Mouse (Mus musculus) myocyte (in vitro differentiated cells): ENCODE data around the gene Ina. TPM values are rescaled to one million over a fixed set of nuclear protein-coding genes. Genes with fewer than 3 reads are reported as not detected.

Experiments
- H3K27me3 ChIP-seq: one replicate; pipeline ENCODE4 v1.6.1; 2011; ENCODE audit not compliant: control insufficient read depth, insufficient read depth, insufficient read length
- H3K36me3 ChIP-seq: one replicate; pipeline ENCODE4 v1.6.1; 2011; ENCODE audit not compliant: control insufficient read depth, insufficient read depth
- H3K4me2 ChIP-seq: one replicate; pipeline ENCODE4 v1.6.1; 2011; ENCODE audit warnings: low read depth, control low read depth
- H3K4me3 ChIP-seq: one replicate; pipeline ENCODE4 v1.5.1; 2011; ENCODE audit warnings: mild to moderate bottlenecking, control low read depth, moderate library complexity
- H3K79me2 ChIP-seq: one replicate; pipeline ENCODE4 v1.6.1; 2011; ENCODE audit not compliant: control insufficient read depth, insufficient read depth
- H3ac ChIP-seq: one replicate; pipeline ENCODE4 v1.6.1; 2011; ENCODE audit not compliant: control insufficient read depth, insufficient read length
- CEBPB ChIP-seq: IDR thresholded peaks from 2 replicates; pipeline ENCODE4 v1.6.1; 2011; ENCODE audit warnings: mild to moderate bottlenecking, moderate library complexity; ENCODE audit not compliant: poor library complexity, insufficient read depth, severe bottlenecking
- E2F4 ChIP-seq: IDR thresholded peaks from one replicate; pipeline ENCODE4 v1.6.1; 2011; ENCODE audit warnings: mild to moderate bottlenecking, control low read depth, moderate library complexity; ENCODE audit not compliant: insufficient read depth
- MAX ChIP-seq: IDR thresholded peaks from one replicate; pipeline ENCODE4 v1.6.1; 2011; ENCODE audit warnings: low read depth, mild to moderate bottlenecking, control low read depth
- MYOD1 ChIP-seq, 3 experiments: IDR thresholded peaks; one replicate each; pipeline ENCODE4 v1.6.1; 2011; ENCODE audit warnings: control low read depth in 2 of 3, low read depth in 2 of 3, mild to moderate bottlenecking in 2 of 3, moderate library complexity in 1 of 3; ENCODE audit not compliant: insufficient read length in 2 of 3, control insufficient read depth in 1 of 3
- MYOG ChIP-seq, 3 experiments: IDR thresholded peaks; one replicate each; pipeline ENCODE4 v1.6.1; 2011; ENCODE audit warnings: control low read depth in 2 of 3, low read depth in 2 of 3, mild to moderate bottlenecking in 2 of 3; ENCODE audit not compliant: insufficient read length in 2 of 3, control insufficient read depth in 1 of 3, insufficient read depth in 1 of 3
- POLR2A ChIP-seq: IDR thresholded peaks from one replicate; pipeline ENCODE4 v1.6.1; 2011; ENCODE audit warnings: low read depth, mild to moderate bottlenecking, control low read depth, moderate library complexity; ENCODE audit not compliant: insufficient read length
- POLR2AphosphoS2 ChIP-seq: IDR thresholded peaks from one replicate; pipeline ENCODE4 v1.6.1; 2011; ENCODE audit warnings: low read depth, control low read depth; ENCODE audit not compliant: insufficient read length
- REST ChIP-seq: IDR thresholded peaks from one replicate; pipeline ENCODE4 v1.6.1; 2011; ENCODE audit warnings: mild to moderate bottlenecking, control low read depth, moderate library complexity; ENCODE audit not compliant: insufficient read depth, insufficient read length
- SRF ChIP-seq: IDR thresholded peaks from one replicate; pipeline ENCODE4 v1.6.1; 2011; ENCODE audit warnings: low read depth; ENCODE audit not compliant: control insufficient read depth, insufficient read length
- TCF12 ChIP-seq: IDR thresholded peaks from one replicate; pipeline ENCODE4 v1.6.1; 2011; ENCODE audit warnings: mild to moderate bottlenecking, control low read depth; ENCODE audit not compliant: poor library complexity, insufficient read depth, severe bottlenecking
- TCF3 ChIP-seq: IDR thresholded peaks from one replicate; pipeline ENCODE4 v1.6.1; 2011; ENCODE audit warnings: low read depth, control low read depth; ENCODE audit not compliant: insufficient read length
- USF1 ChIP-seq: IDR thresholded peaks from one replicate; pipeline ENCODE4 v1.6.1; 2011; ENCODE audit warnings: low read depth, mild to moderate bottlenecking, control low read depth, moderate library complexity
- polyA plus RNA-seq: library from polyadenylated mRNA; unstranded; fragments of >200 nt; fragmentation: generic; extraction: Trizol; gene quantifications from one replicate; pipeline ENCODE4 v1.2.1, GENCODE M21; 2012; ENCODE audit warnings: missing spikeins

Ina gene
- polyA plus RNA-seq, 1 experiment = not detected

DNA sequence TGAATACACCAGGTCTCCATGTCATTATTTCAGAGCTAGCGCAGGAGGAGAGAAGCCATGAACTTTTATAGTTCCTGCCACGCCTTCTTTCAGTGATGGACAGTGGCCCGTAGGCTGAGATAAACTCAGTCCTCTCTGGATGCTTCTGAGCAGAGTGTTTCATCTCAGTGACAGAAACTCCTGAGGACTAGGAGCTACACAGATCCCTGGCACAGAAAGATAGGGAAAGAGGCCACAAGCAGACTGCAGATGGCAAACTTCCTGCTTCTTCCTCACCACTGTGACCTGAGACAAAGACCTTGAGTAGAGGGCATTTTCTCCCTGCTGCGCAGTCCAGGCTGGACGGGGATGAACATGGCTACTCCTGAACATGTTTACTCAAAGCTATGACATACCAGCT lies 45.7 kb upstream of the Ina start:
- H3K4me3 ChIP-seq = no peak overlapping the region
- H3K79me2 ChIP-seq = no peaks in the 10 kb centered on the region
- no peak overlapping the region for H3ac ChIP-seq
- no peaks in the 10 kb centered on the region for H3K36me3 ChIP-seq
- H3K27me3 ChIP-seq = no peaks in the 10 kb centered on the region
- H3K4me2 ChIP-seq = no peak overlapping the region
- no peak for TF ChIP-seq E2F4
- TF ChIP-seq MYOG (IDR thresholded peaks at IDR 0.05; ENCODE audit: control insufficient read depth in 1 of 3, insufficient read depth in 1 of 3, insufficient read length in 2 of 3, low read depth in 2 of 3) = no peak
- no peak for TF ChIP-seq POLR2A
- TF ChIP-seq SRF = no peak
- TF ChIP-seq POLR2AphosphoS2 = no peak
- no peak for TF ChIP-seq TCF3
- no peak for TF ChIP-seq REST

DNA sequence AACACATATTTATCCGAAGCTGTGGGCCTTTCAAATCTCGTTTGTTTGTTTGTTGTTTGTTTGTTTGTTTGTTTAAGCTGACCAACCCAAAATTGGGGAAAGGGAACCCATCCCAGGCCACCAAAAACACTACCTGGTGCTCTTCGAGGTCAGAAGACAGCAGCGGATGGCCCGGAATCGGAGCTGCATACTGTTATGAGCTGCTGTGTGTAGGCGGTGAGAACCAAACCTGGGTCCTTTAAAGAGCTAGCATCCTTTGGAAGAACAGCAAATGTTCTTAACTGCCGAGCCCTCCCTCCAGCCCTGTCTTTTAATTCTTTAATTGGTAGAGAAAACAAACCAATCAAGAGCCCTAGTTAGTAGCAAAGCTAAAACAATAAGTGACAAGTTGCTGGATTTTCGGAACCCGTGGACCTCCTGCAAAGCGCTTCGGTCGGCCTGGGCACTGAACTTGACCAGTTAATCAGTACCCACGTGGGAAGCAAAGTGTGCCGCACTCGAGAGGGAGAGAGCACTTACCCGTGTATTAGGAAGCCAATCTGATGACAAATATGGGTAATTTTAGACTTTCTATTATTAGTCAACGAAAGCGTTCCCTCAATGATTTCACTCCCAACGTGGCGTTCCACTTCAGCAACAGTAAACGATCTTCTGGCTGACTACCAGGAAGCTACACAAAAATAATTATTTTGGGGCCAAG lies 45.1 kb upstream of the Ina start:
- no peaks in the 10 kb centered on the region for H3K36me3 ChIP-seq
- no peak overlapping the region for H3K4me3 ChIP-seq
- H3ac ChIP-seq = no peak overlapping the region
- no peaks in the 10 kb centered on the region for H3K27me3 ChIP-seq
- peak overlapping the region; percentile 10 for H3K4me2 ChIP-seq
- TF ChIP-seq E2F4 = no peak
- TF ChIP-seq POLR2A = no peak
- TF ChIP-seq MYOD1 (IDR thresholded peaks at IDR 0.05; ENCODE audit: control insufficient read depth in 1 of 3, insufficient read length in 2 of 3, low read depth in 2 of 3) = no peak
- no peak for TF ChIP-seq USF1
- no peak for TF ChIP-seq MYOG (IDR thresholded peaks at IDR 0.05; ENCODE audit: control insufficient read depth in 1 of 3, insufficient read depth in 1 of 3, insufficient read length in 2 of 3, low read depth in 2 of 3)
- no peak for TF ChIP-seq CEBPB
- no peak for TF ChIP-seq TCF3
- no peak for TF ChIP-seq SRF
- TF ChIP-seq POLR2AphosphoS2 = no peak
- no peak for TF ChIP-seq TCF12
- H3K79me2 ChIP-seq = no peaks in the 10 kb centered on the region

GRCm38 (mm10) chr19:46970121-46970729 lies 44.3 kb upstream of the Ina start:
- Histone ChIP-seq H3K4me3 (no peak overlapping the region), H3K4me2 (peak overlapping the region; percentile 80)
- TF ChIP-seq MYOG (IDR thresholded peaks at IDR 0.05; ENCODE audit: control insufficient read depth in 1 of 3, insufficient read depth in 1 of 3, insufficient read length in 2 of 3, low read depth in 2 of 3) (no peak), TCF3 (no peak), MAX (no peak), E2F4 (no peak), POLR2A (no peak), CEBPB (no peak), SRF (no peak)

DNA sequence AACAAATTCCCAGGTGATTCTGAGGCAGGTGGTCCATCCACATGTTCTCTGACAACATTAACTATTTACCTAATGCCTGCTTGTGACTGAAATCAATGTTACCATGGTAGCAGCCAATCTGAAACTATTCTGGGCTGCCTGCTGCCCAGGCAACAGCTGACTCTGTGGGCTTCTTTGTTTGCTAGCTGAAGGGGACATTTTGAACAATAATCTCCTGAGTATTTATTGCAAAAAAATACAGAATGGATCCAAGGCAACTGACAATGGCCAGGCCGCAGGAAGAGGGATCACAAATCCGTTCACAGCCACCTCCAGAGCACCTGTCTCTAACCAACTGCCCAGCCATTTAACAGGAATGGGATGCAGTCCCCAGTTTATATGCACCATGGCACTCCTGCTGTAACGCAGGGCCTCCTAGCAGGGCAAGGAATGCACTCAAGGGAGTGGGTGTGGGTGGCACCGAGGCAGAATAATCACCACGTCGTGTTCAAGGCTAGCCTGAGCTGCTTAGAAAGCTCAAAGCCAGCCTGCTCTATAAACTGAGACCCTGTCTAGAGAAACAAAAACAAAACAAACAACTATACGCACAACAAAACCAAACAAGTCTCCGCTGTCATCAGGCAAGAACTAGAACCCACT lies 43.3 kb upstream of the Ina start:
- Histone ChIP-seq H3K4me2 (no peak overlapping the region), H3K36me3 (no peaks in the 10 kb centered on the region), H3K4me3 (no peak overlapping the region), H3ac (no peak overlapping the region), H3K79me2 (no peaks in the 10 kb centered on the region), H3K27me3 (no peaks in the 10 kb centered on the region)
- TF ChIP-seq MYOD1 (IDR thresholded peaks at IDR 0.05; ENCODE audit: control insufficient read depth in 1 of 3, insufficient read length in 2 of 3, low read depth in 2 of 3) (peak in 1 of 3 experiments; percentile 15), REST (no peak)

More at GRCm38 (mm10) chr19:46970121-46970729, 44.3 kb upstream of the Ina start:
- Histone ChIP-seq H3K27me3 (no peaks in the 10 kb centered on the region), H3K36me3 (no peaks in the 10 kb centered on the region), H3ac (no peak overlapping the region), H3K79me2 (no peaks in the 10 kb centered on the region)

GRCm38 (mm10) chr19:46971712-46972111 lies 42.8 kb upstream of the Ina start:
- Histone ChIP-seq H3ac (no peak overlapping the region), H3K79me2 (no peaks in the 10 kb centered on the region), H3K4me3 (no peak overlapping the region), H3K4me2 (no peak overlapping the region), H3K36me3 (no peaks in the 10 kb centered on the region), H3K27me3 (no peaks in the 10 kb centered on the region)
- TF ChIP-seq USF1 (no peak), TCF12 (no peak), MYOG (IDR thresholded peaks at IDR 0.05; ENCODE audit: control insufficient read depth in 1 of 3, insufficient read depth in 1 of 3, insufficient read length in 2 of 3, low read depth in 2 of 3) (no peak), MAX (no peak), CEBPB (no peak), E2F4 (no peak), POLR2A (no peak), REST (no peak)
